Mouse (Mus musculus) lung, adult 2 months (tissue): ENCODE measurements around the gene Adgrg3.

ENCODE experiments used
- CTCF ChIP-seq: fragments of 200-500 bp; IDR thresholded peaks from 2 replicates; pipeline ENCODE4 v1.5.1; 2011; ENCODE audit warnings: mild to moderate bottlenecking, low read length, control low read depth; ENCODE audit not compliant: insufficient read depth
- POLR2A ChIP-seq: fragments of 200-500 bp; IDR thresholded peaks from 2 replicates; pipeline ENCODE4 v1.6.1; 2011; ENCODE audit warnings: low read depth, mild to moderate bottlenecking, control low read depth, low read length, borderline replicate concordance; ENCODE audit errors: extremely low read depth

DNA sequence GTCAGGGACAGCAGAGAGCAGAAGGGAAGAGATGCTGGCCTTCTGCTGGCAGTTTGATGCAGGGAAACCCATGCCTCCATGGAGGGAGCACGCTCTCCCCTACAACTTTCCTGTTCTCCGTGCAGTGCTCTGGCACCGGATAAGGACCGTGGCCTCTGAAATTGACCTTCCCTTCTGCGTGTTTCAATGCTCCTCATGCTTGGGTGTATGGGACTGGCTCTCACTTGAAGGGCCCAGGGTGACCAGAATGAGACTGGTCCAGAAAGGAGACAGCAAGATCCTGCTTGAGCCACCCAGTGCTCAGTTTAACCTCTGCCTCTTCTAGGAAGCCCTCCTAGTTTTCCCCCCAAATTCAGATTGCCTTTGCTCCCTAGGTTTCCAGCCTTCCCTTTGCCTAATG, 16.3 kb upstream of the Adgrg3 start:
- TF ChIP-seq CTCF: no peak
- TF ChIP-seq POLR2A: no peak
